Mouse (Mus musculus) stomach, postnatal 0 days (tissue): Measurements from ENCODE around the gene Ptpn7. TPM values are rescaled to one million over a fixed set of nuclear protein-coding genes. Genes with fewer than 3 reads are reported as not detected.
A peak's percentile ranks its signal among the peaks of the same experiment; 100 is the strongest.

Source experiments
- ATAC-seq: fragments of 200-750 bp; cut with Nextera tagmentation; 2 replicates; pipeline ENCODE4 v1.8.0; 2017; ENCODE audit not compliant: low FRiP score, low TSS enrichment
- DNase-seq: peaks from one replicate; pipeline ENCODE4 v3.0.0-alpha.2; 2016; ENCODE audit warnings: low spot score
- H3K27ac ChIP-seq: fragments of 300-500 bp; sonication (generic); replicated peaks from 2 replicates; pipeline ENCODE4 v1.5.1; 2014; ENCODE audit warnings: mild to moderate bottlenecking, control low read depth
- H3K27me3 ChIP-seq: fragments of 300-500 bp; sonication (generic); 2 replicates; pipeline ENCODE4 v1.6.1; 2014; ENCODE audit warnings: low read length; ENCODE audit not compliant: control insufficient read depth, insufficient read depth
- H3K36me3 ChIP-seq: fragments of 300-500 bp; sonication (generic); 2 replicates; pipeline ENCODE4 v1.6.1; 2014; ENCODE audit warnings: low read length, mixed read lengths; ENCODE audit not compliant: control insufficient read depth, insufficient read depth
- H3K4me1 ChIP-seq: fragments of 300-500 bp; sonication (generic); replicated peaks from 2 replicates; pipeline ENCODE4 v1.6.1; 2014; ENCODE audit warnings: antibody characterized with exemption; ENCODE audit not compliant: control insufficient read depth, insufficient read depth
- H3K4me2 ChIP-seq: fragments of 300-500 bp; sonication (generic); replicated peaks from 2 replicates; pipeline ENCODE4 v1.6.1; 2014; ENCODE audit warnings: low read depth, mild to moderate bottlenecking, control low read depth, moderate library complexity
- H3K4me3 ChIP-seq: fragments of 300-500 bp; sonication (generic); 2 replicates; pipeline ENCODE4 v1.5.1; 2014; ENCODE audit warnings: low read depth, low read length, control low read depth
- H3K9ac ChIP-seq: fragments of 300-500 bp; sonication (generic); 2 replicates; pipeline ENCODE4 v1.6.1; 2014; ENCODE audit warnings: mild to moderate bottlenecking, low read length, control low read depth, mixed read lengths
- H3K9me3 ChIP-seq: fragments of 300-500 bp; sonication (generic); 2 replicates; pipeline ENCODE4 v1.6.1; 2016; ENCODE audit warnings: low read length; ENCODE audit not compliant: control insufficient read depth
- CTCF ChIP-seq: IDR thresholded peaks from 2 replicates; pipeline ENCODE4 v1.5.1; 2016; ENCODE audit warnings: antibody characterized with exemption, low read depth, mild to moderate bottlenecking, moderate library complexity
- EP300 ChIP-seq: optimal IDR thresholded peaks from 2 replicates; pipeline ENCODE3; 2016; ENCODE audit warnings: antibody characterized with exemption
- WGBS: fragments of 180-500 bp; shearing (Covaris S2); extraction: QIAGEN DNeasy Blood & Tissue Kit; methylation state at CpG from one replicate; pipeline ENCODE4 v1.1.7; 2014; 5-methylcytosine and 5-hydroxymethylcytosine counted together
- polyA plus RNA-seq: library from polyadenylated mRNA; unstranded; fragments of >200 nt; fragmentation: Nextera tagmentation; extraction: Ambion mirVana; gene quantifications from 2 replicates; pipeline ENCODE4 v1.2.1, GENCODE M21; 2015

The Ptpn7 gene
- polyA plus RNA-seq, 1 experiment from 2014 or later: 0.32 TPM

DNA sequence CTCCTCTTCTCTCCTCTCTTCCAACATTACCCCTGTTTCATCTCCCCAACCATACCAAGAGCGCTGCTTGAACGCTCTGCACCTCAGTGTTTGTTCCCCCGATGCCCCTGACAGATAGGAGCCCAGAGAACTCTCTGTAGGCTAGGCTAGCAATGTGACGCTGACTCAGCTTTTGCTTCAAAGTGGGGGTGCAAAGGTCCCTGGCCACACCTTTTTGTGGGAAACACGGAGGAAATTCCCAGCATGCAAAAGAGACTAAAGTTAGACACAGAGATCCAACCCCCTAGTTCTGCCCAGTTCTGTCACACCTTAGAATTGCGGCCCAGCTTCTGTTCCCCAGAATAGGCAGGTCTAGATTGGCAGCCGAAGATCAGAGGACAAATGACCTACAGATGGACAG, 46.4 kb downstream of the Ptpn7 start:
- Histone ChIP-seq H3K27ac (peak overlapping the region; percentile 61), H3K4me3 (no peak overlapping the region), H3K4me1 (peaks cover 3% of the 10 kb centered on the region; the same call in 1 of the 2 replicates), H3K9ac (no peak overlapping the region), H3K9me3 (no peaks in the 10 kb centered on the region), H3K4me2 (no peak overlapping the region), H3K27me3 (no peaks in the 10 kb centered on the region), H3K36me3 (no peaks in the 10 kb centered on the region)
- no peak for TF ChIP-seq EP300
- TF ChIP-seq CTCF: no peak
- DNase-seq: peak; percentile 78
- WGBS: 68% methylated on average over 7 of the region's 7 CpGs
- peak; percentile 18; the same call in 1 of the 2 replicates for ATAC-seq

DNA sequence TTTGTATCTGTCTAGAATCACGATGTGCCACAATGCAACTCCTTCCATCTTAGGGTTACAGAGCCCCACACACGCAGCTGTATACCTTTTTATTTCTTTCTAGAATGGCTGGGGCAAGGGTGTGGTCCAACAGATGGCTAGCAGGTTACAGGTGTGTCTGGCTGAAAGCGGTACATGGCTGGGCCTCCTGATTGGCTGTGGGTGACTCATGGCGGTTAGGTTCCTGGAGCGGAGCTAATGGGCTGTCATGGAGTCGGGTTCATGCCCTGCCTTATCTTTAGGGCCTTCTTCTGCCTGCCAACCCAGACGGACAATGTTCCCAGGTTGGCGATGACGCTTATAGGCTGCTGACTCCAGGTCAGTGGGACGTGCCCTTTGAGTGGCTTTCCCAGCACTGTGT, 48.3 kb downstream of the Ptpn7 start:
- peak; percentile 88 for DNase-seq
- Histone ChIP-seq H3K27me3 (no peaks in the 10 kb centered on the region), H3K9me3 (no peaks in the 10 kb centered on the region), H3K9ac (no peak overlapping the region), H3K4me2 (no peak overlapping the region), H3K4me1 (peaks cover 3% of the 10 kb centered on the region; the same call in 1 of the 2 replicates), H3K4me3 (no peak overlapping the region), H3K27ac (peak overlapping the region; percentile 75), H3K36me3 (no peaks in the 10 kb centered on the region)
- WGBS: 53% methylated on average over 10 of the region's 10 CpGs
- ATAC-seq: peak; percentile 84
- no peak for TF ChIP-seq CTCF
- TF ChIP-seq EP300: no peak

DNA sequence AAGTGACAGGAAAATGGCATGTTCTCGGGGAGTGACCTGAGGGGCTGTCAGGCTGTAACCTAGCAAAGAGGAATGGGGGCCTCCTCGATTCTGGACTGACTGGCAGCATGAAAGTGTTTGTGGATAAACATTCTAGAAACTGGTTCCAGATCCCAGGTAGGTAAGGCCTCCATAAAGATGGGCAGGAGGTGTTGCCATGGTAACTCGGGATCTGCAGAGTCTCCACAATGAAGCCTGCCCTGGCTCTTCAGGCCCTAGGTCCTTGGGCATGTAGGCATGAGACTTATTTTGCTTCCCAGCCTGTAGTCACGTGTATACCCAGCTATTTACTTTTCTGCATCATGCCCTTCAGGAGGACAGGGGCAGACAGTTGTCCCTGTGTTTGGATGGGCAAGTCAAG, 48.8 kb downstream of the Ptpn7 start:
- H3K4me1 ChIP-seq: peaks cover 3% of the 10 kb centered on the region; the same call in 1 of the 2 replicates
- no peaks in the 10 kb centered on the region for H3K9me3 ChIP-seq
- DNase-seq (peak; percentile 26), ATAC-seq (no peak)
- TF ChIP-seq EP300 (no peak), CTCF (no peak)
- no peaks in the 10 kb centered on the region for H3K36me3 ChIP-seq
- no peak overlapping the region for H3K4me3 ChIP-seq
- peak overlapping the region; percentile 75 for H3K27ac ChIP-seq
- H3K9ac ChIP-seq: no peak overlapping the region
- WGBS: 57% methylated on average over 4 of the region's 4 CpGs
- H3K4me2 ChIP-seq: no peak overlapping the region
- no peaks in the 10 kb centered on the region for H3K27me3 ChIP-seq

DNA sequence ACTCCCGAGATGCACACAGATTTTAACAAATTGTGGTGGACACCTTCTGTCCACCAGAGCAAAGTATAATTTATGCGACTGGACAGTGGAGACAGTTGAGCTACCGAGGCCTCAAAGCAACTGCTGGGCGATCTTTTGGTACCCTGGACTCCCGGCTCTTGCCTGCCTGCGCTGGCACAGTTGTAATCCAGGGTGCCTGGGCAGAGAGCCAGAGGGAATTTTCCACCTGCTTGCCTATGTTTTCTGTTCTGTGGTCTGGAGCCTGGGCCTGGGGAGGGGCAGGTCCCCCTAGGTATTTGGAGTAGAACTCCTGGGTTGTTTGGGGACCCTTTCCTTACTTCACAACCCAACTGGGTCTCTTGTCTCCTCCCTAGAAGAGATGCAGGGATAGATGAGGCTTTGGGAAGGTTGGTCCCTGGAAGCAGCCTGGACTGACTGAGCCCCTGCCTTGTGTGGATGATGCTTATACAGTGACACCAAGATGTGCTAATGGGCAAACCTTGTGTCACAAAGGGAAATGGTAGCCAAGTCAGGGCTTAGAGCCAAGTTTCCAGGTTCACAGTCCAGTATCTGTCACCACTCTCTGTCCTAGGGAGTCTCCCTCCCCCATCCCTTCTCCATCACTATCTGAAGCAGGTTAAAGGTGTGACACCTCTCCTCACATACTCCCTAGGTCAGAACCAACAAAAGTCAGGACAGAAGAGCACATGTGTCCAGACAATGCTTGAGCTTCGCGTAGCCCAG, 49.6 kb downstream of the Ptpn7 start:
- H3K36me3 ChIP-seq: no peaks in the 10 kb centered on the region
- no peak overlapping the region for H3K4me3 ChIP-seq
- peak overlapping the region; percentile 88 for H3K27ac ChIP-seq
- ATAC-seq (no peak), DNase-seq (peak; percentile 47)
- no peak overlapping the region for H3K4me2 ChIP-seq
- no peaks in the 10 kb centered on the region for H3K9me3 ChIP-seq
- 62% methylated on average over 8 of the region's 8 CpGs for WGBS
- TF ChIP-seq CTCF (no peak), EP300 (no peak)
- H3K4me1 ChIP-seq: peaks cover 3% of the 10 kb centered on the region; the same call in 1 of the 2 replicates
- no peaks in the 10 kb centered on the region for H3K27me3 ChIP-seq
- no peak overlapping the region for H3K9ac ChIP-seq

DNA sequence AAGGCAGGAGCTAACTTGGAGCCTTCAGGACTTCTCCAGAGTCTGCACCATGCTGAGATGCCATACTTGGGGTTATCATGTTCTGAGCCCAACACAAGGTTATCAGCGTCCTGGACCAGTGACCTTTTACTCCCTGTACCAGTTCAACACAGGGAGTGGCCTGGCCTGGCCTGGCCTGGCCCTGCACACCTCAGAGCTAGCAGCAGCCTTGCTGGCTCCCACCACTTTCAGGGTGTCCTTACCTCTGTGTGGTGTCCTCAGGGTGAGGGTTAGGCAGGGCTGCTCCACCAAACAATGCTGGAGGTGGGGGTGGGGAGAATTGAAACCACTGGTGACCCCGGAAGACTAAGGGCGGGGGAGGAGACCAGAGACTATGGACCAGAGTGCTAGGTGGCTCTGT, 50.5 kb downstream of the Ptpn7 start:
- Histone ChIP-seq H3K4me1 (peaks cover 3% of the 10 kb centered on the region; the same call in 1 of the 2 replicates), H3K36me3 (no peaks in the 10 kb centered on the region), H3K9me3 (no peaks in the 10 kb centered on the region), H3K27me3 (no peaks in the 10 kb centered on the region), H3K4me3 (no peak overlapping the region), H3K4me2 (no peak overlapping the region), H3K9ac (peak overlapping the region; percentile 38; the same call in 1 of the 2 replicates), H3K27ac (peak overlapping the region; percentile 88)
- TF ChIP-seq CTCF: no peak
- no peak for TF ChIP-seq EP300
- ATAC-seq (peak; percentile 34), DNase-seq (peak; percentile 55)
- 43% methylated on average over 3 of the region's 3 CpGs for WGBS

DNA sequence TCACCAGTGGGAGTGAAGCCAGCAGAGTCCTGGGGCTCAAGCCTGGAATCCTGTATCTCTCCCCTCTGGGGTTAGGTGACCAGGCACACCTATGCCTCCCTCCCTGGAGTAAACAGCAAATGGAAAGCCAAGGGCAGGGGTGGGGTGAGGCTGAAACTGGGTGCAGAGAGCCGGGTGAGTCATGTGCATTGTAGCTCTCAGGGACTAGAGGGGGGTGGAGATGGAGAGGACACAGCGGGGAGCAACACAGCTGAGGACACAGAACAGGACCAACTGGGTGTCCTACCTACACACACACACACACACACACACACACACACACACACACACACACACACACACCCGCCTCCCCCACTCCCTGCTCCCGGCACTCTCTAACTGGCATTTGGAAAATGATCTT, 50.9 kb downstream of the Ptpn7 start:
- peak; percentile 87 for ATAC-seq
- Histone ChIP-seq H3K27ac (peak overlapping the region; percentile 88), H3K4me3 (no peak overlapping the region), H3K36me3 (no peaks in the 10 kb centered on the region), H3K27me3 (no peaks in the 10 kb centered on the region), H3K4me2 (peak overlapping the region; percentile 14), H3K4me1 (peaks cover 3% of the 10 kb centered on the region; the same call in 1 of the 2 replicates), H3K9ac (peak overlapping the region; percentile 38; the same call in 1 of the 2 replicates), H3K9me3 (no peaks in the 10 kb centered on the region)
- WGBS: 53% methylated on average over 4 of the region's 4 CpGs
- no peak for TF ChIP-seq CTCF
- no peak for TF ChIP-seq EP300
- peak; percentile 89 for DNase-seq
